Mouse (Mus musculus): ENCODE data around the gene Clec4g. TPM values are rescaled to one million over a fixed set of nuclear protein-coding genes. Genes with fewer than 3 reads are reported as not detected.

Gene Clec4g
- not detected for total RNA-seq (2023)

DNA sequence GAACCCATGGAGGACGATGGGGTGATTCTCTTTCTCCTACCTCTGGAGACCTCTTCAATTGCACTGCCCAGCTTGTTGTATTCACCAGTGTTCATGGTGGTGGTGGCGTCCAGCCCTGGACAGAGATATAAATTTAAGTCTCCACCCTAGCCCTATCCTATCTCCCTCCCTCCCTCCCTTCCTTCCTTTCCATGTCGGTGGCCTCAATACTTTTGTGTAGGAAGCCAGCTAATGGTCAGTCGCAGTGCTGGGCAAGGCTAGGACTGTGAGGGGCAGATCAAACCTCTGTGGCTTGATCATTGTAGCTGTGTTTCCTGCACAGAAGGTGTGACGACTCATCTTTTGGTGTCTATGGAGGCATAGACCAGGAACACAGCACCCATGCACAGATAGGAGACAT, at the start of gene Clec4g:
Gene Clec4g (minus strand): TSS at position 101 of the 400 bp plus-strand sequence.

DNA sequence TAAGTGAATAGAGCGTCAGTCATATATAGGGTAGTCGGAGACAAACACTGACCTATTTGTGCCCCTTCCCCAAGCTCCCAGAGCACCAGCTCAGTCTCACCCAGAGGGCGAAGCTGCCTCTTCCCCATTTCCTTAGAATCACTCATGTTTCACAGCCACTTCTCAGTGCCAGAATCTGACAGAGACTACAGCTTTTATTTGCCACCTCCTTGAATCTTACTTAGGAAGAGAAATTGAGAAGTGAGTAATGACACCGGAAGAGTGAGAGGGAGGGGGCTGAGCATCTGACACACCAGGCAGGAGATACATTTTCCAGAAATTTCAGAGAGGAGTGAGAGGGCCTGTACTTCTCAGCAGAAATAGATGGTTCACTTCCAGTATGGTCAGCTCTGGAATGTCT, 28.3 kb upstream of the Clec4g start, which contains the start of gene Cd209a:
Gene Cd209a (minus strand): TSS at position 224 of the 400 bp plus-strand sequence.

DNA sequence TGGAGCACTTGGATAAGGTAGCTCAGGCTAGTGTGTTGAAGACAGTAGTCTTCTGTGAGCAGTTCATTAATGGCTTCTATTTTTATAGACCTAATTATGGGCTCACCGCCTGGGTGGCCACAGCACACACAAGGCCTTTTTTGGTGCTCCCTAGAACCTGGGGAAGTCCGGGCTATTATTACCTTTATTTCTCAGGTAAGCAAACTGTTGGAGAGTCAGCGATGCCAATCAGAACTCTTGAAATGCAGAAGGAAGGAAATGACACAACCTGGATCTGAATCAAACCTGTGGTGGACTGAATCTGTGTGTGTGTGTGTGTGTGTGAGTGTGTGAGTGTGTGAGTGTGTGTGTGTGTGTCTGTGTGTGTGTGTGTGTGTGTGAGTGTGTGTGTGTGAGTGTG, 26.3 kb downstream of the Clec4g start, which contains the start of gene Fcer2a:
Gene Fcer2a (minus strand): TSS at position 55 of the 400 bp plus-strand sequence.

DNA sequence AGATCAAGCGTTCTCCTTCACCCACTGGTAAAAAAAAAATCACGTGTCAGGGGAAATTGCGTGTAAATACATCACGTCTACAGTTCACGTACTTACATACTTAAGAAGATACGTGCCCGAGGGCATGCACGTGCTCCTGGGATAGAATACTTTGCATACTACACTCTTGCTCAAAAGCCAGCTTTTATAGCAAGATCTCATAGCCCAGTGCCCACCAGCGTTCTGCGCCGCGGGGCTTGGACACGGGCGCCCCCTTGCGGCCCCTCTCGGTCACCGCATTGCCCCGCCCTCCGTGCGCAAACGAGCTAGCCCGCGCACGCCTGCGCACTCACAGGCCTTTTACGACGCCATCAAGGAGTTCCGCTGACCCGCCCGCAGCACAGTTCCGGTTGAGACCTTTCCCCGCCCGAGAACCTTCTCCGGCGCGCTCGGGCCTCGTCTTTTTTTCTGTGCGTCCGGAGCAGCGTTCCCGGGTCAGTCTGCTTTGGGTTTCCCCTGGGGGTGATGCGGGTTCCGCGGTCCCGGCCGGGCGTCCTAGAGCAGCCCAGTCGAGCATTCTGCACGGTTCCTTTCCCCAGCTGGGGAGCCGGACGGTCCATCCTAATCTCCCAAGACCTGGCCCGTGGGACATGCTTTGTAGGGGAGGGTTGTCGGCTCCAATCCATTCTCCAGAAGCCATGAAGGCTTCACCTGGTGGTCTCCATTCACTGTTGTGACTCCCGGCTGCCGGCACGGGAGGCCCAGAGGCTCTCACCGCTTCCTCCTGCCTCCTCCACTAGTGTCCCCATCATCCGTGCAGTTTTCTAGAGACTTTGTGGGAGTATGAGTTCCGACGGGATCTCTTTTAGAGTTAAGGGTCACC, 44.1 kb downstream of the Clec4g start, which contains the start of gene Trappc5:
Gene Trappc5 (plus strand): TSS at position 169 of the 862 bp plus-strand sequence.

DNA sequence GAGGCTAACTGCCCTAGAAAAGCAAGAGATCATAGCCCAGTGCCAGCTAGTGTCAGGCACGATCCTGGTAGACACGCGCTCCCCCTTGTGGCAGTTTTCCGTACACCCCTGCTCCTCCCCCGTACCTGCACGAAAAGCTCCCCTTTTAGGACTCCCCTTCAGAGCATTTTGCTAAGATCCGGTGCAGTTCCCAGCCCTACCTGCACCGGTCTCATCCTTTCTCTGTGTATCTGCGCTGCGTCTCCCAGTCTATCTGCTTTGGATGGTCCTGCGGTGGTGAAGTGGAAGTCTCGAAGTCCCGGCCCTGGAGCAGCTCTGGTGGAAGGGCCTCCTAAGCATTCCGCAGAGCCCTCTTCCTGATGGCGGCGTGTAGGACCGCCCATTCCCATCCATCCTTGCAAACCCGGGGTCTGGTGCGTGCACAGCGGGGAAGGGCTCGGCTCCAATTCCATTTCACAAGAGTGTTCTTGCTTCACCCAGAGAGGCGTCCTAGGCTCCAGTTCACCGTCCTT, 48.4 kb downstream of the Clec4g start, which contains the start of gene Fcor:
Gene Fcor (minus strand): TSS at position 383 of the 512 bp plus-strand sequence.

DNA sequence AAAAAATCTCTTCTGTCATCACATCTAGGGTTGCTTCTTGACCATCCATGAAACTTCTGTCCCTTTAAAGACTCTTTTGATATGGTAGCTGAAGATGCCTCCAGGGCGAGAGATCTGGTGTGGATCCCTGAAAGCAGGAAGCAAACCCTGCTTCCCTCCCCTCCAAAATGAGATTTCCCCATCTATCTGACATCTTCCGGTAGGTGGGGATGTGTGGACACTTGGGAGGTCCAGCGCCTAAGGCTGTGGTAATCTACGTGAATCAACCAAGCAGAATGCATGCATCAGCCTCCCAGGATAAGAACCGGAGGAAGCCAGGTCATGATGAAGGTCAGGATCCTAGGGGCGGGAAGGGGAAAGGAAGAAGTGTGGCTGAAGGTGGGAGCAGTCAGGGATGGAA, 54.9 kb downstream of the Clec4g start, which contains the start of gene Mcemp1:
Gene Mcemp1 (plus strand): TSS at position 248 of the 400 bp plus-strand sequence.

Other genes starting within 250 kb of the Clec4g start
- 10 to 100 TPM in 1 of 2 experiments, 1 to 10 TPM in 1; 8.5 to 16.2 TPM for gene Tex45, start 249.8 kb downstream of the Clec4g start, total RNA-seq (2023)
- gene Zfp358, start 227.5 kb downstream of the Clec4g start, total RNA-seq (2023), result 1 to 10 TPM; 6.8 to 8.3 TPM
- gene Mcoln1, start 220.2 kb downstream of the Clec4g start, total RNA-seq (2023), result 10 to 100 TPM; 70.6 to 82.9 TPM
- gene Pnpla6, start 205.3 kb downstream of the Clec4g start, total RNA-seq (2023), result 10 to 100 TPM; 65.9 to 67.7 TPM
- gene C330021F23Rik, start 152.7 kb downstream of the Clec4g start, total RNA-seq (2023), result not detected
- gene Camsap3, start 133.4 kb downstream of the Clec4g start, total RNA-seq (2023), result not detected
- gene Xab2, start 99.3 kb downstream of the Clec4g start, total RNA-seq (2023), result 10 to 100 TPM; 80.3 to 85.8 TPM
- 10 to 100 TPM; 49.8 to 57.0 TPM for gene Pet100, start 99.1 kb downstream of the Clec4g start, total RNA-seq (2023)
- not detected for gene Pcp2, start 95.1 kb downstream of the Clec4g start, total RNA-seq (2023)
- 100 to 1,000 TPM; 207 to 212 TPM for gene Stxbp2, start 89.7 kb downstream of the Clec4g start, total RNA-seq (2023)
- not detected for gene Retn, start 64.9 kb downstream of the Clec4g start, total RNA-seq (2023)
- under 1 TPM in 1 of 2 experiments, not detected in 1; 0.39 TPM for gene Mcemp1, start 54.9 kb downstream of the Clec4g start, total RNA-seq (2023)
- gene Fcor, start 48.3 kb downstream of the Clec4g start, total RNA-seq (2023), result not detected
- gene Trappc5, start 44.4 kb downstream of the Clec4g start, total RNA-seq (2023), result 10 to 100 TPM; 12.6 to 16.2 TPM
- 1 to 10 TPM in 1 of 2 experiments, under 1 TPM in 1; 0.83 to 1.4 TPM for gene Fcer2a, start 26.5 kb downstream of the Clec4g start, total RNA-seq (2023)
- gene Cd209a, start 28.3 kb upstream of the Clec4g start, total RNA-seq (2023), result 1 to 10 TPM in 1 of 2 experiments, under 1 TPM in 1; 0.65 to 2.1 TPM
- gene Cd209e, start 133.7 kb upstream of the Clec4g start, total RNA-seq (2023), result not detected
- 1 to 10 TPM in 1 of 2 experiments, under 1 TPM in 1; 0.65 to 1.5 TPM for gene Cd209d, start 157.9 kb upstream of the Clec4g start, total RNA-seq (2023)
- gene Cd209b, start 206.2 kb upstream of the Clec4g start, total RNA-seq (2023), result not detected
- not detected for gene Cd209c, start 234.1 kb upstream of the Clec4g start, total RNA-seq (2023)

All from T-cell, adult 66 days (primary cell).